Mouse (Mus musculus) c-Kit-positive CD71-negative TER-119-negative erythroid progenitor cells, embryonic 14.5 days (primary cell): ENCODE results near the gene Krt2.

Experiments
- DNase-seq: peaks from one replicate; pipeline ENCODE4 v3.0.0-alpha.2; 2013; ENCODE audit warnings: low read depth

Krt2 gene

DNA sequence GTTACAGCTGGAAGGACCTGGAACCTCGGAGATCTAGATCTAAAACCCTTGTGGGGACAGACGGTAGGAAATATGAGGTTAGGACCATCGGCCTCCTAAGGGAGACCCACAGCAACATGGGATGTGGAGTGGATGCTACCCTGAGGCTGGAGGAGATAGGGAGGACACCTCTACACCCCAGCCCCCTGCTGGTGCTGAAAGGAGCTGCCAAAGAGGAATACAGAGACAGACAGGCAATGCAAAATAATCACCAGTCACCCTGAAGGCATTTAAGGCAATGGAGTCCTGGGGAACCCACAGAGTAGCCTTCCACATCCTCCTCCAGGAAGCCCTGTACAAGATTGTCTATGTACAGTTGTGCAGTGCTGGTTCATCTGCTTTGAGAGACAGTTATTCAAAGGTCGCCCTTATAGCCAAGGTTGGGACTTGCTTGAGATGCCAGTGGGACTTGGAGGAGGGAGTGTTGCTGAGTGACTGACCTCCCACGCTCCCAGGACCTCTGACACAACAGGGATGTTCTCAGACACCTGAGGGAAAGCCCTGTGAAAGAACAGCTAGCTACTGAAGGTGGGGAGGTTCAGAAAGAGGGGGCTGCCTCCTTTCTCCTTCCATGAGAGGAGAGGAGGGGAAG is 45.8 kb downstream of the Krt2 start:
- peak; percentile 13 for DNase-seq

DNA sequence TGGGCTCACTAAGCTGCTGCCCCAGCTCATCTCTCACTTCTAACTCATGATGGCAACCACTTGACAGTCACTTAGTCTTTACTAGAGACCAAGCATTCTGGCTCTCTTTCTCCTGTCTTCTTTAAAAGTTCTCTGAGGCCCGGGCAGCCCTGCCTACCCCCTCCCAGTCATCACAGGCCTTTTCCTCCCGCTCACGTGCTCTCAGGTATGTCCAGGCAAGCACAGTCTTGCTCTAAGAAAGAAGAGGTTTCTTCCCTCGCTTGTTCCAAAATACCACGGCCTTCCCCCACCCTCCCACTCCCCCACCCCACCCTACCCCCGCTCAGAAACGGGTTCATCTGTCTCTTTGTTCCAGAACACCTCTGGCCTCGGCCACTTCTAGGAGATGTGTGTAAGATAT is 47.7 kb downstream of the Krt2 start:
- no peak for DNase-seq
